Mouse (Mus musculus): ENCODE results near the gene Zc3hav1l.

Gene Zc3hav1l

DNA sequence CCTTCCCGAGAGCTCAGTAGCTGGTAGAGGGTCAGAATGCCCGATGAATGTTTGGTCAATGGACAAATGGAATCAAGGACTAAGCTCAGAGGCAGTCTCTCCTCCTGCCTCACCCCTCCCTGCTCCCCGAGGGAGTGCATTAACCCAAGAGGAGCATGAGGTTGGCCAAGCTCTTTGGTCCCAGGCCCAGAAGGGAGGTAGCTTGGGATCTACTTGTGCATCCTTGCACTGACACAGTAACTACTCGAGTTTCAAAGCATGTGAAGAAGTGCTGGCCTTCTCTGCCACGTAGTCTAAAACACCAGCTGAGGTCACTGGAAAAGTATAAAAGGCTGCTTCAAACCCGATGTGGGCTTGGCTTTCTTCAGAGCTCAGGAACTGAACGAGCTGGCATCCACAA lies 34.6 kb downstream of the Zc3hav1l start:
- no peak for DNase-seq (ENCODE audit: low spot score in 2 of 2)

DNA sequence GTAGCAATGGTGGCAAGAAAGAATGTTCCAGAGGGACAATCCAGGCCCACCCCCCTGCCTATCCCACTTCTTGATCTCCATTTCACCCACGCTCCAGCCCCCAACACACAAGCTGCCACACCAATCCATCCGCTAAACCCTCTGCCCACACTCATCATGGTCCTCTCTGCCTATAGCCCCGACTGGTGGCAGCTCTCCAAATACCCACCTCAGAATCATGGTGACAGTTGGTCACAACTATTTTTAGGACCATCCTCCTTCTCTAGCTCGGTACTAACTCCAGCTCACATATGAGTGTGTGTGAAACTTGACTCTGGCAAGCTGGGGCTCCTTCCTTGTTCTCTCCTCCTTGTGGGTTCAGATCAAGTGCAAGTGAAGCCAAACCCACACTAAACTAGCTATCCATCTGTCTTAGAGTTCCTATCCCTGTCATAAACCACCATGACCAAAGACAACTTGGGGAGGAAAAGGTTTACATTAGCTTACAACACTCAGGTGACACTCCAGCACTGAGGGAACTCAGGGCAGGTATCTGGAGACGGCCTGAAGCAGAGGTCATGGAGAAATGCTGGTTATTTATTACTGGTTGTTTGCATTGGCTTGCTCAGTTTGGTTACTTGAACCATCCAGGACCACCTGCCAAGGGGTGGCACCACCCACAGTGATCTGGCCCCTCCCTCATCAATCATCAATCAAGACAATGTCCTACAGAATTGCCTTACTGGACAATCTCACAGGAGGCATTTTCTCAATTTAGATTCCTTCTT lies 35.5 kb downstream of the Zc3hav1l start:
- peak; percentile 70 to 78 for DNase-seq (ENCODE audit: low spot score in 2 of 2)

DNA sequence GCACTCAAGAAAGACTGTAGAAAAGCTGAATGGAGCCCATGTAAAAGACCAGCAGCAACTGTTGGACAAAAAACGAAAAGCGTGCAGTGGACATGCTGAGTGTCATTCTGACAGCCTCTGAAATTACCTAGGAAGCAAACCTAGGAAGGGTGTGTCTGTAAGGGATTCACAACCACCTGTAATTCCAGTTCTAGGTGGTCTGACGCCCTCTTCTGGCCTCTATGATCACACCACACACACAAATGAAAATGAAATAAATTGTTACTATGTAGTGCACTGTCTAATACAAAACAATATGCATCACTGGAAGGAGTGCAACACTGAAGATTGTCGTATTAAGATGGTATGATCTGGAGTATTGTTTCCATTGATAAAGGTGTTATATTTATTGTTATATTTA lies 37.2 kb downstream of the Zc3hav1l start:
- no peak for DNase-seq (ENCODE audit: low spot score in 2 of 2)

DNA sequence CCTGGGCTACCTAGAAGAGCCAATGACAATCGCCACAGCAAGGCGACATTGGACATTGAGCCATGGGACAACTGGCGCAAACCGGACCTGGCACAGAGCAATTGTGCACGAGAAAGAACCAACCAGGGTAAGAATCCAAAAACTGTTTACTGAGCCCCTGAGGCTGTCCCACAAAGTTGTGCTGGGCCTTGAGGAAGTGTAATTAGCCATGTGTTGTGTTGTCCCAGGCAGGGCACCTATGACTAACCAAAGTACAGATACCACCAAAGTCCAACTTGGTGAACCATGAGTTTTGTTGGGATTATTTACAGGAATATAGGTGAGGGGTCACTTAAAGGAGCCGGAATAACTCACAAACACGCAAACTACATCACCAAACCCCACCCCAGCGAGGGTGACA lies 41.6 kb downstream of the Zc3hav1l start:
- no peak for DNase-seq (ENCODE audit: low spot score in 2 of 2)

DNA sequence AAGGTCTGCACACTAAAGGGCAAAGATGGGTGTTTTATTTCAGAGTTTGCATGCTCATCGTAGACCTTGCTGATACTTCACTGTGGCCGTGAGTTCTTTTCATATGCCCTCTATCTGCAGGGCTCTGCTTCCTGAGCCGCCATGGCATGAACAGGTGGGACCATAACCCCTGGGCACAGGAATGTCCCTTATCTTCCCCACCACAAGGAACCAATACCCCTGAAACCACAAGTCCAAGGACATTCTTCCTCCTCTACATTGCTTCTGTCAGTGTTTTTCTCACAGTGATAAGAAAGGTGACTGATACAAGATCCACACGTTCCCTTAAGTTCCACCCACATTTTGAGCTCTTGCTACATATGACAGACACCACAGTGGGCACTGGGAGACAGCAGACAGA lies 42.3 kb downstream of the Zc3hav1l start:
- DNase-seq (ENCODE audit: low spot score in 2 of 2): no peak

DNA sequence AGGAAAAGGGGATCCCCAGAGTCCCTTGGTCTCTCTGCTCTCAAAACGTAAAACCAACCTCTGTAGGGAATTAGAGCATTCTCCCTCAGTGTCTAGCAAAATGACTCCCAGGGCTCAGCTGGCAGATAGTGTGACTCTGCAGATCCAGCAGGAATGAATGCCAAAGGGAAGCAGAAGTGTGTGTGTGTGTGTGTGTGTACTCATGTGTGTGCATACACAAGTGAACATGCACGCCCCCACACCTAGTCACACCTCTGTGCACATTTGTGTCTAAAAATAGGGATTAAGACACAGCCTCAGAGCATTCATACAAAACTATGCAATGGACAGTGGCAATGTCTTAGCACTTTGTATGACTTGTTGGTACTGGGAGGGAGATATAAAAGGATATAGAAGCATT lies 43.3 kb downstream of the Zc3hav1l start:
- no peak for DNase-seq (ENCODE audit: low spot score in 2 of 2)

DNA sequence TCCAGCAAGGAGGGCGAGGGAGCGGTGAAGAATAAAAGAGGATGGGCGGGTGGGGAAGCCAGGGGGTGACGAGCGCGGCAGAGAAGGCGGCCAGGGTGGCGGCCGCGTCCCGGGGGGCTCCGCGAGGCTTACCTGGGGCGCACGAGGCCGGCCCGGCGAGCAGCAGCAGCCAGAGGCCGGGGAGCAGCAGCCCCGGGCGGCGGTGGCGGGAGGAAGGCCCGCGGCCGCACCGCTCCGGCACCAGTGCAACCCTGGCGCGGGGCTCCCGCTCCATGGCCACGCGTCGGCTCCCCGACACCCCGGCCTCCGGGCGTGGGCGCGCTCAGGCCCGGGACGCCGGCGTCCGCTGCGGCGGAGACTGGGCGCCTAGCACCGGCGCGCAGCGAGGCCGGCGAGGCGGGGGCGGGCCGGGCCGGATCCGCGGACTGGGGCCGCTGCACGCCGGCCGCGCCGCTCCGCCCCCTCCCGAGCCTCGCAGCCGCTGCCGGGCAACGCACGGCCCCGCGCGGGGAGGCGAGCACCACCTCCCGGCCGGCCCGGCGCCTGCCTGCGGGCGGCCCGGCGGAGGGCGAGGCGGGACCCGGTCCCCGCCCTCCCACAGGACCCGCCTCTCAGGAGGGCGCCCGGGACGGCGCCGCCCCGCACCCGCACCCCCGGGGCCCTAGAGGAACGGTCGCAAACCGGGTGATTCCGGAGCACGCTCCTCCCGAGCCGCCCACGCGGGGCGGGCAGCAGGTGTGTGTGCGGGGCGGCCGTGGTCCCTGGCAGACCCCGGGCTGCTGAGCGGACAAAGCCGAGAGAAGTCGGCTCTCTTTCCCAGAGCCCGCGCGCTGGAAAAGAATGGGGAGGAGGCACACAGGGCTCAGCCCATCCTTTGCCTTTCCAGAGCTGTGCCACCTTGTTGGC lies 45.1 kb downstream of the Zc3hav1l start, which contains the start of gene D630045J12Rik:
Gene D630045J12Rik, minus strand, starts transcription at position 274 of the 906 bp plus-strand sequence.
- DNase-seq (ENCODE audit: low spot score in 2 of 2): peak in 1 of 2 experiments; percentile 43

DNA sequence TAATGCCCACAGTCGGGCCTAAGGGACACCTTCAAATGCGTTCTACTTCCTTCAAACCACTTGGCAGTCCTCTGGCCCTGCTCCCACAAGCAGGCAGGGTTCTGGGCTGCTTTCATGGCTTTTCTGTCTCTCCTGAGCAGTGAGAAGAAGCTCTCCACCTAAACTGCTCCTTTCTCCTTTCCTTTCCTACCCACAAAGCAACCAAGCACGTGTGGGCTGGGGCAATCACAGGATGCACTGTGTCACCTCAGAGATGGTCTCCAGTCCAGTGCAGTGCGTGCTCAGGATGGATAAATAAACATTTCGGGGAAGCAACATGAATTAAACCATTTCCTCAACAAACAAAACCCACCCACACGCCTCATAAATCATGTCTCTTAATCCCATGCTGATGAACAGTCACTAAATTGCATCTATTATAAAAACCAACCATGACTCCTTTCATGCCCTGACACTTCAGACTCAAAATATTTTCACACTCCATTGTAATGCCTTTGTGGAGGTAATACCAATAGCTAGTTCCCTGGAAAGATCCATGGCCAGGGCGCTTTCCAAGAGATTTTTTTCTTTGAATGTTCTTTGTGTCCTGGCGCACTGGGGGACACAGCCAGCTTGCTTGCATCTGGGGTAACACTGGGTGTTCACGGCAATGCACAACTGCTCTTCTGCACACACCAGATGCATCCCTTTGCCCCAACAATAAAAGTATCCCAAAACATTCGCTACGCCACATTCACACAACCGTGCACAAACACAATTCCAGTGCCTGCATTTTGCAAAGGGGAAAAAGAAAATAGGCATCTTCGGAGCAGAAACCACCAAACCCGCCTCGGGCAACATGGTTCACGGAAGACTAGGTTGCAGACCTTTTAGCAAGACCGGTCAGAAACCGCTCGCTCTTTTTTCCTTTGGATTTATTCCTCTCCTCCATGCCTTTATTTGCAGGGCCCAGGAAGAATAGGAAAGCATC lies 46.0 kb downstream of the Zc3hav1l start:
- no peak for DNase-seq (ENCODE audit: low spot score in 2 of 2)

DNA sequence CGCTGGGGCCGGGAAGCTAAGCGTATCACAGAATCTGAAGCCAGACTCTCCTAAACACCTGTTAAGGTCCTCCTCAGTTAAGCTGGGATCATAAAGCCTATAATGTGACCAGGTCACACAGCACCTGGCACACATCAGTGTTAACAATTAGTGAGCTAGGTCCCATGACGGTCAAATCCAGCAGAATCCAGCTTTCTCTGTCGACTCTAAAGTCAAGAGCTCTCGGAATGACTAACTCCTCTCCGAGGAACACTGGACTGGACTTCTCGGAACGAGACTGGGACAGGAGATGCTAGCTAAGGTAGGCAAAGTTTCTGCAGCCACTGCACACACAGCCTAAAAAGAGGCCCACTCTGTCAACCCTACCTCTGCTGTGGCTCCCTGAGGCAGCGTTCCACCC lies 46.9 kb downstream of the Zc3hav1l start:
- DNase-seq (ENCODE audit: low spot score in 2 of 2): no peak

DNA sequence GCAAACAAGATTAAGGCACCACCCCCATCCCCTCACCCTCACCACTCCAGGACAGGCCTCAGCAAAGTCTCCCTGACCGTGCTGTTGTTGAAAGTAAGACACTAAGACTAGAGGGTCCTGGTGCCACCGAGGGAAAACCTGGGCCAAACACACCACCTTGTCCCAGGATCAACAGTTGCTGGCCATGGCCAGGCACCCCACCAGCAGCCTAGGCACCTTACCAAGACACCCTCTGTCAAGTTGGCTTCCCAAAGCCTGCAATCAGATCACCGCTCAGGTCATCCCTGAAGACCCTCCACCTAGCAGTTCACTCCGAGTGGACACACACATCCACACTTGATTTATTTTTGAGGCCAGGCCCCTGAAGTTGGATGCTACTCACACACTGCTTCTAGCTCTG lies 47.6 kb downstream of the Zc3hav1l start:
- DNase-seq (ENCODE audit: low spot score in 2 of 2): no peak

DNA sequence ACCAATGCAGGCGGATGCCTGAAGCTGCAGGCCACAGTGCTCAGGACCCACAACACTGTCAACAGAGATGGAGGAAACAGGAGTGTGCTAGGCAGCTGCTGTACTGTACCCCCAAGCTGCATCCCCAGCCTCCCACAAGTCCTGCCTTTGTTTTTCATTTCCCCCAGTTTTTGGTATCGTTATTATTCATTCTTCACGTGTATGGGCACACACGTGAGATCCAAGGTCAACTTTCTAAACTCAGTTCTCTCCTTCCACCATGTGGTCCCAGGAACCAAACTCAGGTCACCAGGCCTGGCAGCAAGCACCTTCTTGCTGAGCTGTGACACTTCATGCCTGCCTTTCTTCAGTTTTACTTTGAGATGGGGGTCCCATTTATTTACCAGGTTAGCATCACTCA lies 51.7 kb downstream of the Zc3hav1l start:
- no peak for DNase-seq (ENCODE audit: low spot score in 2 of 2)

DNA sequence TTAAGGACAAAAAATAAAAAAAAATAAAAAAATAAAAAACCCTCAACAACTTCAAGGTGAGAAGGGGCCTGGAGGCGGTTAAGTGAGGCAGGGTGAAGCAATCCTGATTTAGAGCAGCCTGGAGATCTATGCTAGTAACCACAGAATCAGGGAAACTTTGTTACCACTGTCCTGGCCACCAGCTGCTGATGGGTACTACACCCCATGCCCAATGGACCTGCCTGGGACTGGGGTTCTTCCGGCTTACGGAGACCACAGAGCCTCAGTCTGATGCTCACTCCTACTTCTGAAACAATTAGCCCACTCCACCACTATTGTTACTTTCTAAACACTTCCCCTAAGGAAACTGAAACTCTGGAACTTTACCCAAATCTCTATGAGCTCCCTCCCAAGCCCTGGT lies 54.3 kb downstream of the Zc3hav1l start:
- no peak for DNase-seq (ENCODE audit: low spot score in 2 of 2)

DNA sequence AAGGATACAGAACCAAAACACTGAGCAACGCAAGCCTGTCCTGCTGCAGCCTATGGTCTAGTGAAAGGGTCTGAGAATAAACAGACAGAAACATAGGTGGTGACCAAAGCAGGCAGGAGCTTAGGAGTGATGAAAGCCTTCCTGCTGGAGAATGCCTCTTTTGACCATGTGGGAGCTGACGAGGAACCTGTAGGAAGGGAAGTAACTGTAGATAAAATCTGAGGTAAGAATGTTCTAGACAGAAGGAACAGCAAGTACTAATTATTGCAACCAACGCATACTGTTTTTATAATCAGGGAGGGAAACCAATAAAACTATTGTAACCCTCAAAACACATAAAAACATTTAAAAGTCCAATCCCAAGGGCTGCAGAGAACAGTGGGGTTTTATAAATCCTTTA lies 54.9 kb downstream of the Zc3hav1l start:
- DNase-seq (ENCODE audit: low spot score in 2 of 2): no peak

DNA sequence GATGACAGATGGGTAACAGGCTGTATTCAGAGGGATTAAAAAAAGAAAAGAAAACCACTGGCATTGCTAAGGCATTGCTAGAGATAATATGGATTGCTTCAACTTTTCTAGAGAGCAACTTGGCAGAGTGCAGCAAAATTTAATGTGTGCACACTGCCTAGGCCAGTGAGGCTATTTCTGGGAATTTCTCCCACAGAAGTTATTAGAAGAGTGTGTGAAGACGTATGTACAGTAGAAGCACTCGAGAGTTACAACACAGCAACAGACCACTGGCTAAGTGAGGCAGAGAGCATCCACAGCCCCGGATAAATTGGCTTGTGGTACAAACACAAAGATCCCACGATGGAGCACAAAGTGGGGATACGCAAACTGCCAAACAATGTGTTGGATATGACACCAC lies 56.2 kb downstream of the Zc3hav1l start:
- no peak for DNase-seq (ENCODE audit: low spot score in 2 of 2)

DNA sequence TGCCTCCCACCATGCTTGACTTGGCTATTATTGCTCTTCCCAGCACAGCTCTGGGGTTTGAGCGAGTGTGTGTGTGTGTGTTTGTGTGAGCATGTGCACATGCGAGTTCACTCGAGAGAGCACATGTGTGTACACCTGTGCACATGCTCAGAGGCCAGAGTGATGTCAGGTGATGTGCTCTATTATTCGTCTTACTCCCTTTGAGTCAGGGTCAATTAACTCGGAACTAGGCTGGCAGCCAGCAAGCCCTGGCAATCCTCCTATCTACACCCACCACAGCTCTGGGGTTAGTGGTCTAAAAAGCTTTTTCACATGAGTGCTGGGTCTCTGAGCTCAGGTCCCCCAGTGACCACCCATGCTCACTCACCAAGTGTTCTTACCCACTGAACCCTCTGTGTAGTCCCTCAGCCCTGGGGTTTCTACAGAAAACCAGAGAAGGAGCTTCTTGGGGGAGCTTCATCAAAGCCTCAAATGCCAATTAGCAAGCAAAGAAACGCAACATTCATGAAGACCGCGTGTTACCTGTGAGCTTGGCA lies 56.7 kb downstream of the Zc3hav1l start:
- DNase-seq (ENCODE audit: low spot score in 2 of 2): no peak

DNA sequence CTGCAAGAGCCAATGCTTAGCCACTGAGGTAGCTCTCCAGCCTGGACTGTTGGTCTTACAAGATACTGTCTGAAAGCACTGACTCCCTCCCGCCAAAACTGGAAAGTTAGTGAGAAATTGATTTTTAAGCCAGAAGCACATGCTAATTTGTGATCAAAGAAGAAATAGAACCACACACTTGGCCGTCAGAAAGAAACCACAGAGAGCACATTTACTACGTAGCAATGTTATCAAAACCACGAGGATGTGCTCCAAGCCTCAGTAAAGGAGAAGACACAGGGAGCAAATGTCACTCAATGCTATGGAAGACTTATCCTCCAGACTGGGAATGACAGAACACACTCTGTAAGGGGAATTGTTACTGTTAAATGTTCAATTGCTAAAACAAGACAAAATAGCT lies 57.6 kb downstream of the Zc3hav1l start:
- DNase-seq (ENCODE audit: low spot score in 2 of 2): no peak

DNA sequence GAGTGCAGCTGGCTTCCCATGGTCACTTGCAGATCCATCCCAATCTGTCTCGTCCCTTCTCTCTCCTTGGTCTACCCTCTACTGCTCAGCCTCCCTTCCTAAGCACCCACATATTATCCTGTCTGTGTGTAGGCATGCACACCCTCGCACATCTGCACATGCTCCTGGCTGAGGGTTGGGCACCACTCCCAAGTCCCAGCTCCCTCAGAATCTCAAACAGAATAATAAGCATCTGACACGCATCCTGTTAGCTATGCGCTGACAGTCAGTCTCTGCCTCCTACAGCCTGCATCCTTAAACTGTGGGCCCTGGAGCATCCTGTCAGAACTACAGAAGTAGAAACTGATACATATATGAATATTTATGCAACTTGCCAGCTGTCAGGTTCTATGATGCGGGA lies 58.4 kb downstream of the Zc3hav1l start:
- DNase-seq (ENCODE audit: low spot score in 2 of 2): peak; percentile 55 to 77

DNA sequence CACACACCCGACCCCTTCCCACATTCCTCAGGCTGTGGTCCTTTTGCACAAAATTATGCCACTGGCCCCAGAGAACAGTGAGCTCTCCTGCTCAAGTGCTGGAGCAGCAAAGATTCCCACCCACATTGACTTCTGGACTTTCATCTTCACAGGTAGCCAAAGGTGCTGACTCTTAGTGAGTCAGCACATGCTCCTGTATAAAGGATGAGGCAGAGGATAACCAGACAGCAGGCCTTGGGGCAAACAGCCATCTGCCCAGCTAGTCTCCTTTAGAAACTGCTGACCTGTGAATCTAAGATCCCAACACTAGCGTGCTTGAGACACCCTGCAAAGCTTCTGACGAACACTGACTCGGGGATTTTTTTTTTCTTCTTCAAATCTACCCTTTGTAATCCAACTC lies 60.7 kb downstream of the Zc3hav1l start:
- no peak for DNase-seq (ENCODE audit: low spot score in 2 of 2)

Measured in right cerebral cortex, postnatal 36 days (tissue).